Mouse (Mus musculus): ENCODE measurements at regions not wholly inside any gene's neighbourhood (a gene's known extent, or its start where the extent isn't known, plus 50 kb on each side); places are given as distances from the start of the nearest gene placed in this dataset.
"Not testable (repeated sequence)": the region's sequence is repeated elsewhere in the genome, so short reads cannot be mapped to it uniquely, and the experiment has no call there.

DNA sequence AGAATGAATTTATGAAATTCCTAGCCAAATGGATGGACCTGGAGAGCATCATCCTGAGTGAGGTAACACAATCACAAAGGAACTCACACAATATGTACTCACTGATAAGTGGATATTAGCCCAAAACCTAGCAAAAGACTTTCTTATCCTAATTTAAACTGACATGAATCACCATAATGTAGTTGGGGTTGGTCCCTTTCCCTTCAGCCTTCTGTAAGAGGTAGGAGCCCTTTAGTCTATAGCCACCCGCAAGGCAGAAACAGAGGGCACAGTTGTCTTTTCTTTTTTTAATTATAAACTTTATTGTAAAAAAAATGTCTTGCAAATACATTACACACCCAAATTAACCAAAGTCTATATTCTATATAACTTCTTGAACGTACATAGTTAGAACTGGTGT is 81.3 kb downstream of the Ogfrl1 start:
- not testable (repeated sequence) for DNase-seq

DNA sequence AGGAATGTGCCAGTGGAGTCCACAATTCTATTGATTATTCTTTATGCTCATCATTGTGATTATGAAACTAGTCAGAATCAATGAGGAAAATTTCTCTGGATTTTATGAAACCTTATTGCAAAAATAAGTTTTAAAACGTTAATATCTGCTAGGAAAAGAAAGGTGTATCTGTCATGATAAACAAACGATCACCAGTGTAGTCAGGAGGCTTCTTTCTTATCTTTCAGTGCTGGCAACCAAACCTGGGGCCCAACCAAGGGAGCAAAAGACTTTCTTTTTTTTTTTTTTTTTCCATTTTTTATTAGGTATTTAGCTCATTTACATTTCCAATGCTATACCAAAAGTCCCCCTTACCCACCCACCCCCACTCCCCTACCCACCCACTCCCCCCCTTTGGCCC is 82.7 kb downstream of the Ogfrl1 start:
- DNase-seq = not testable (repeated sequence)

DNA sequence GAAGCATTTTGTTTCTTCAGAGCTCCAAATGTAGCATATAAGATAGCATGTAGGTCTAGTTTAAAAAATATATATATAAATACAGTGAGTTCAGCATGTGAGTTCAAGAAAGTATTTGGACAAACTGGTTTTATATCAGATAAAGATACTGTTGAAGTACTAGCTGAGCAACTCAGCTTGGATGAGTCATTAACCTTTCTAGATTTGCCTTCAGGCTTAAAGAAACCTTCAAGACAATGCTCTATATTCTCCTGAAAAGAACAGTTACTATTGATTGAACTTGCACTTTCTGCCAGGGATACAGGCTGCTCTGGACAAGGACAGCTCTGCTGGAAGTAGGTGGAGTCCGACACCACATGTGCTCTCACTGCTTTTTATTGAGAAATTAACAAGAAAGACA is 104.9 kb downstream of the Ogfrl1 start:
- DNase-seq = no peak

DNA sequence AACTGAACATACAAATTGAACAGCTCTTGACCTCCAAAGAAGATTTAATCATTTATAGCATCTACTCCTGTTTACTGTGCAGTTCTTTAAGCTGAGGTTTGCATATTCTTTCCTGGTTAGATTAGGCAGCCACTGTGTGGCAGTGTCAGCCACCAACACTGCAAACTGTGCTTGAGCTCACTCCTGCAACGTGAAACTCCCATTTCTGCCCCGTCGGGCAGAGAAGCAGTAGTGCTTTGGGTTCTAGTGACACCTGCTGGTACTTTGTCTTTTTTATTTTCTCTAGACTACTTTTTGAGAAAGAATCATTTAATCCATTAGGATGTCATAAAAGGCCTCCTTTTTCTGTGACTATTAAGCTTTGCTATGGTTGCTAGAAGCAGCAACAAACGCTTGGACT is 110.8 kb downstream of the Ogfrl1 start:
- DNase-seq = peak; percentile 80

GRCm38 (mm10) chr1:23282870-23283219 is 114.7 kb downstream of the Ogfrl1 start:
- DNase-seq = no peak

DNA sequence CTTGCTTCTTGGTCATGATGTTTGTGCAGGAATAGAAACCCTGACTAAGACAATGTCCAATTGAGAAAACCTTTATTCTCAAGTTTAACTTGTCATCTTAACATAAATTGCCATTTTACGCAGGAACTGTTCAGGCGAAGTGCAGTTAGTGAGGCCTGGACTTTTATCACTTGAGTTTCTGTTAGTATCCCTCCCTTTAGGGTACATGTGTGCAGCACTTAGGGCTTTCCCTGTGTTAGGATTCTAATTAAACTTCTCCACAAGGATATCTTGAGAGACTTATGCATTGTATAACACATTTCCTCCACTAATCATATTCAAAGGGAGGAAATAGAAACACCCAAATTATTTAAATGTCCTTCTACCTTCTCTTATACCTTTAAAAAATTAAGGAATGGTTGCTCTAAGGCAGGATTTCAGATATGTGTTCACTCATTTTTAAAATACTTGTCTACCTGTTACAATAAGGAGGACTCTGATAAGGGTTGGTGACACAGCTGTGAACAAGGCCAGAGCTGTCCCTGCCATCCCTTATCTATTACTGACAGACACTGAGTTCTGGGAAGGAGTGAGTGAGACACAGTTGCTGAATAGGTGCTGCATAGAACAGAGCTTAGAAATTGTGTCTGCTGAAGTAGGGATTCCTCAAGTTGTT is 115.2 kb downstream of the Ogfrl1 start:
- no peak for DNase-seq

DNA sequence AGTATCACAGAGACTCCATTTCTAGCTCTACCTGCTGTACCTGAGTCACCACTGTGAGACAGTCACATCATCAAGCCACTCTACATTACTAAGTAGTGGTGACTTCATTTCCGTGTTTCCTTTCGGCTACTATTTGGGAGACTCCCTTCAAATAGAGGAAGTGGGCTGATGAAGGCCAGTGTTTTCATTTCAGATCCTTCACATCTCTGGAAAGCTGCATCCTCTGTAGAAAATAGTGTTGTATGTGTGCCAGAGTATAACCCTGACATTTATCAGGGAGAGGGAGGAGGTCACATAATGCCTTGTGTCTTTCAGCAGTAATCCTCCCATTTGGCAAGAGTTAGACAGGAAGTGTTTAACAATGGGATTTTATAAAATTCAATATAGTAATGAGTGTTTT is 117.7 kb downstream of the Ogfrl1 start:
- DNase-seq = peak; percentile 62

DNA sequence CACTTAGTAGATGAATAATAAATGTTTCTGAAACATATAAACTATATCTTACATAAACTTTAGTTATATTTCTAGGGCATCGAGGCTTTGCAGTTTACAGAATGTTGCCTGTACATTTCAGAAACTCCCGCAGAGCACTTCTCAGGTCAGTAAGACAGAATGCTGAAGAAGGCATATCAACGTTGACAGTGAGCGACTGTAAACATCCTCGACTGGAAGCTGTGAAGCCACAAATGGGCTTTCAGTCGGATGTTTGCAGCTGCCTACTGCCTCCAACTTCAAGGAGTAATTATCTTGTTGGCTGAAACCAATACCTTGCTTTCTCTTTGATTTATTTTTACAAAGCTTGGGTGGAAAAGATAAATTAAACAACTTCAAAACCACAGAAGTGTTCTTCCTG is 125.5 kb downstream of the Ogfrl1 start:
- DNase-seq = no peak

DNA sequence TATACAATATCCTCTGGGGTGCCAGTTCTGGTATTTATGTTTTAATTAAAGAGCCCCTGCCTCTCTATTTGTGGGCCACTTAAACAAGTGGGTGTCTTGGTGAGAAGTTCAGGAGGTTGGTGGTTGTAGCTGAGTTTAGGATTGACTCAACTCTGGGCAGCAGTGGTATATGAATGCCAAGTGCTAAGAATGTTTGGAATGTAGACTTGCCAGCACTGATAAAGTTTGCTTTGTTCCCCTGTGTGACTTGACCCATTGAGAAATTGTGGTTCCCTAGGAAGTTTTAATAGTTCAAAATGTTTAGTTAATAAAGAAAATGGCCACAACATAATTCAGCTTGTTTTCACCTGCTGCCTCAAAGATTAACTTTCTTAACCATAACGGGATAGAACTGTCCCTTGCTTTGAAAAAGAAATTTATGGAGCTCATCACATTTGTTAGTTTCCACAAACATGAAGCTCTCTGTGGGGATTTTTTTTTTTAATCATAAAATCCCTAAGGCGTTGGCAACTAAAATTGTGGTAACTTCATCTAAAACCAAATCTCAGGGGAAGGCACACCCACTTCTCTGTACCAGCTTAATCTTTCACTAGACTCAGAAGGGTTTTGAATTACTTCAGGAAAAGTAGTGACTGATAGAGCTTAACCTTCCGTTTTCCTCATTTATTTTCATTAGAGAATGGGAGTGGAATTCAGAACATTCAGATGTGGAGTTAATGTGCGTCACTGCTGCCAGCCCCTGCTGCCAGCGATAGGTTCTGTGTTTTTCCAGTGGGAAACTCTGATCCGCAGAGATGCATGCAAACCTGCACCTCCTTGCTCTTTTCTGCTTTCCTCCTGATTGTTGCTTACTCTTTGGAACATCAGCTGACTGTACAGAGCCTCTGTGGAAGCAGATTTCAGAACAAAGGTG is 126.4 kb downstream of the Ogfrl1 start:
- peak; percentile 77 for DNase-seq

DNA sequence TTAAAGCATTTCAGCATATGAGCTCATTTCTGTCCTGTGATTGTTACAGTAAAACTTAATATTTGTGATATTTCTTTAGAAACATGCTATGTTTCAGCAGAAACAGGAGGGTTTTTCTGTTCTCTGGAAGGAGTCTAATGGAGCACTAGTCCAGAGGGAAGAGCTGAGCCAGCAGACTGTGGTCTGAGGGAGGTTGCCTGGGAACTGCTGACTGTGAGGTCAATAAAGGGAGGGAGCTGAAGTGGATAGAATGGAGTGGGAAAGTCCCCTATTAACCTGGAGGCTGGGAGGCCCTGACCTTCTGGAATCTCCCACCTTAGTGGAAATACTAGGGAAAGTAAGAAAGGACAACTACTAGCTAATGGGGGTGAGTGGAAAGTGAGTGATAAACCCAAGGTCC is 129.5 kb downstream of the Ogfrl1 start:
- DNase-seq = peak; percentile 56

DNA sequence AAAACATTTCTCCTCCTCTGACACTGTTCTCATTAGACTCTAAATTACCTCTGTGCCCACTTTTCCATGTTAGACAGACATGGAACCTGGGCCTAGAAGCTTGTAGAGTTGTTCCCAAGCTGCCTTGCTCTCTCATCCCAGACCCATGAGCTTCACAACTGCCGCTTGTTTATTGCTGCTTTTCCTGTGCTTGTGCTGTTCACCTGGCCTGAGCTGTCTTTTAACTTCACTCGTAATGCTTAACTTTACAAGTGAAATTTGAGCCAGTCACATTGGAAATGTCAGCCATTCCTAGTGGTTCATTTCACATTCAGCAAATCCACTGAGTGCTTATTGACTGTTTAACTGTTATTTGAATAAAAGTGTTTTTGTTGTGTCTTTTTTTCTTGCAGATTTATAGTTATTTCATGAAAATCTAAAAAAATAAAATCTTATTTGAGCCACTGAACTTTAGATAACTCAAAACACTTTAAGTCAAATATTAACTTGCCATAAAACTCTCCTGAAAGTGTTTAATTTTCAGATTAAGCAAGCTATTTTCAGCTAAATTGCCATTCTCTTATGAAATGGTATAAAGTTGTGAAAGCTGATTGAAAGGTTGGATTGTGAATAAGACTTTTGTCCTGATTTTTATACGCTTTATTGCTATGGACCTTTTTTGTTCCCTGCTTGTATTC is 131.9 kb downstream of the Ogfrl1 start:
- DNase-seq = peak; percentile 85

- DNase-seq = no peak
These were observed 133.3 kb downstream of the Ogfrl1 start for GRCm38 (mm10) chr1:23264251-23264650.

DNA sequence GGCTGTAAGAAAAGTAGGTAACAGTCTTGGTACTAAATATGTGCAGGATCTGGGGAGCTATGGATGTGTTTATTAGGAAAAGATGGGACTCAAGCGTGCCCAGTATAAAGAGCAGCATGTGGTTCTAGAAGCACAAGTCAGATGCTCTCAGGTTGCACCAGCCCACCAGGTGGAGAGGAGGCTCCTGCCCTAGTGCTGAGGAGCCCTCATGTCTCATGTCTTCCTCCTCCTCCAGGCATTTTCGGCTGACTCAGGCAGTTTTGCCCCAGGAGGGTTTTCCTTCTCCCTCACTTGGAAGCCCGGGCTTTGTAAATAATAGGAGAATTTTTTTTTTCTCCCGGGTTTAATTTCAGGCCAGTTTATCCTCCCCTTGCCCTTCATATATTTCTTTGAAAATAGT is 133.8 kb downstream of the Ogfrl1 start:
- DNase-seq = no peak

- DNase-seq = peak; percentile 74
These were observed 135.9 kb downstream of the Ogfrl1 start for GRCm38 (mm10) chr1:23261652-23262051.

- DNase-seq = no peak
These were observed 140.2 kb downstream of the Ogfrl1 start for GRCm38 (mm10) chr1:23257306-23257895.

DNA sequence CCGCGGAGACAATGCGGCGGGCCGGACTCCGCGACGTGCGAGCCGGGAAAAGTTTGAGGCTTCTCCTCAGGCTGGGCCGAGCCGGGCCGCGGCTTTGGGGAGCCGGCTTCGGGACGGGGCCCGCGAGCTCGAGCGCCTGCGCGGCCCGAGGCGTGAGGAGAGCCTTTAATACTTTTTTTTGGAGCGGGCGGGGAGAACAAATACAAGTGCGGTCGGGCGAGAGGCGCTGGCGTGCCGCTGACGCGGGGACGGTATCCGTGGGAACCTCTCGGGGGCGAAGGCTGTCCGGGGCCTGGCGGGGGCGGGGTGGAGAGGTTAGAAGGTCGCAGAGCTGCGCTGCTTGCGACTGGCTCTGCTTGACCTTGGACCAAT is 141.0 kb downstream of the Ogfrl1 start:
- DNase-seq = peak; percentile 88

DNA sequence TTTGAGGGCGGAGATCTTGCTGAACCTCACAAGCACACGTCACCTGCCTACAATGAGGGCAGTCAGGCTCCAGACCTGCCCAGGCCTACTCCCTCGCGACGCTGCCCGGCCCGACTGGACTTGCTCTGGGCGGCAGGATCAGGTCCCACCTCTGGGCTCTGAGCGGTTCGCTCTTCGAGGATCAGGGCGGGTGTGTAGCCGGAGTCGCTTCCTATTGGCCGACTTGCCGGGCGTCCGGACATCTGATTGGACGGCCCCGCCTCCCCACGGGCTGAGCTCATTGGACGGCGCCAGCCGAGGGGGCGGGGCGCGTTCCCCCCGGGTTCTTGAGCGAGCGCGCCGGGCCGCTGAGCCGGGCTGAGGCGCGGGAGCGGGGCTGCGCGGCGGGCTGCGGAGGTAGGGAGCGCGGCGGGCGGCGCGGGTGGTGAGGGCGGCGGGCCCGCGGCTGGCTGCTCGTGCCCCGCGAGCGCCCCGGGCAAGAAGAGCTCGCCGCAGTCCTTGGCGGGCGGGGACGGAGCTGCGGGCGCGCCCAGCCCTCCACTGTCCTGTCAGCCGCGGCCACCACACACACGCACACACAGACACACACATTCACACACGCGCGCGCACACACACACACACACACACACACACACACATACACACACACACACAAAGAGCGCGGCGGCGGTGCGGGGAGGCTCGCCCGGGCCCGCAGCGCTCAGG is 141.5 kb downstream of the Ogfrl1 start:
- peak; percentile 97 for DNase-seq

GRCm38 (mm10) chr1:23254235-23254634 is 143.3 kb downstream of the Ogfrl1 start:
- DNase-seq = no peak

GRCm38 (mm10) chr1:23231522-23231921 is 129.5 kb upstream of the 4933415F23Rik start:
- DNase-seq = no peak

DNA sequence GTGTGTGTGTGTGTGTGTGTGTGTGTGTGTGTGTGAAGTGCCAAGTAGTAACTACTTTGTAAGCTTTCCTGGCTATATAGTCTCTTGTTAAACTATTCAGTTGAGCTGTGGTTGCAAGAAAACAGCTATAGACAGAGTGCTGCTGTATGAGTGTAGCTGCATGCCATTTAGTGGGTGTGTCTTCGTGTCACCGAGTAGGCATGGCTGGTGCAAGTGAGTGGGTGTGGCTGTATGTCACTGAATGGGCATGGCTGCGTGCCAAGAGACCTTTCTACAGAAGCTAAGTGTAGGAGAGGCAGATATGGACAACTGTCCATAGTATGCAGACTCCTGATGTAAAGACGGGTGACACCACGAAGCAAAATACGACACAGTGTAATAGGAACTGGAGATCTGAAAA is 126.4 kb upstream of the 4933415F23Rik start:
- DNase-seq = no peak

DNA sequence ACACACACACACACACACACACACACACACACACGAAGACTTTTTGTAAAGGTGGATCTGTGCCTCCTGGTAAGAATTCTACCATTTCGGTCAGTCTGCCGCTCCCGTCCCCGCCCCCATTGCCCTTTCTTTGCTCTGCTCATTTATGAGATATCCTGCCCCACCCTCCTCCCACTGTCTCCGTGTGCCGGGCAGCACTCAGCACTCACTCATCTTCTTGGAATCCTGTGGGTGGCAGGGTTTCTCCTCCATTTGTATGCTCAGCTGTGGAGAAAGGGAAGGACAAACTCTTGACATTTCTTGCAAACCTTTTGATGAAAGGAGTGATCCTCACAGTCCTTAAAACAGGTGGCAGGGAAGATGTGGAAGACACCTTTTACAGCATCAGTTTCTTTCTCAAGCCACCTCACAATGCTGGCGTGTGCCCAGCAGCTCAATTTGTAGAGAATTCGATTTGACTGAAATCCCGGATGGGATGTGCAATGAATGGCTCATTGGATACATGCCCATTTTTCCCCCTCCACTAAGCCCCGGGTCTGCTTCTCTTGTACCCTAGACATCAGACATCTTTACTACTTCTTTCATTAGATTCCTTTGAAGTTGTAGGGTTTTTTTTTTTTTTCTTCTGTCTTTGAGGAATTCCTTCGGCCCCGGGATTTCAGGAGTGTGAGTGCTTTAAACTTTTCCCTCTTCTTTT is 112.6 kb upstream of the 4933415F23Rik start:
- DNase-seq = peak; percentile 18

DNA sequence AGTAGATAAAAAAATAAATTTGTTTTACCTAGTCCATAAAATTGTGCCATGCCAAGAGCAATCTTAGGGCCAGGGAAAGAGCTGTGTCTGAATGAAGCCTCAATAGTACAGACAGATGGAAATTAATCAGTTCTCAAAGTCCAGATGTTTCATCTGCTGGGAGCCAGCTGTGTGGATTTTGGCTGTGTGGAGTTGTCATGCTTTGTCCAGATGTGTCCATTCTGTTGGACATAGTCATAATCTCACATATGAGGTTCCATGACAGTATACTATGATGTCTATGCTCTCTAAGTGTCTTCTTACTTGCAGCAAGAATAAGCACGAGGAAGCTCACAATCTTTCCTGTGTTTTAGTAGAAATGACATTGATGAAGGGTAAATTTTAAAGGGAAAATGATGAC is 105.8 kb upstream of the 4933415F23Rik start:
- no peak for DNase-seq

Data from kidney, adult 9 months (tissue).